Mouse (Mus musculus) embryo, embryonic 10.5 days (tissue): Measurements from ENCODE around the gene Ilf3.

Experiments
- DNase-seq: peaks from one replicate; pipeline ENCODE4 v3.0.0-alpha.2; 2015; ENCODE audit warnings: low spot score

The Ilf3 gene

DNA sequence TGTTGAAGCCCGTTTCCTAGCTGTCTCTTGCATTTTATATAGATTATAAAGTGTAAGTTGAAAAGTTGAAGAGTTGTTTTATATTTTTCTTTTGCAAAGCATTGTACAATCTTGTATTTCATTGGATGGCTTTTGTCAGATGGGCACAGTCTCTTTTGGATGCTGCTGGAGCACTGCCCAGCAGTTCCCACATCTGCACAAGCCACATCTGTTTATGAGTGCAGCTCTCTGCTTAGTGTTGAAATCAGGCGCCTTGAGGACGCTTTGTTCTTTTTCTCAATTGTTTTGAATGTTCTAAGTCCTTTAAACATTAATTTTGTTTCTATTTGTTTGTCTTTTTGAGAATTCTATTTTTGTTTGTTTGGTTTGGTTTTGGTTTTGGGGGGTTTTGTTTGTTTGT is 70.5 kb downstream of the Ilf3 start:
- DNase-seq, result no peak

DNA sequence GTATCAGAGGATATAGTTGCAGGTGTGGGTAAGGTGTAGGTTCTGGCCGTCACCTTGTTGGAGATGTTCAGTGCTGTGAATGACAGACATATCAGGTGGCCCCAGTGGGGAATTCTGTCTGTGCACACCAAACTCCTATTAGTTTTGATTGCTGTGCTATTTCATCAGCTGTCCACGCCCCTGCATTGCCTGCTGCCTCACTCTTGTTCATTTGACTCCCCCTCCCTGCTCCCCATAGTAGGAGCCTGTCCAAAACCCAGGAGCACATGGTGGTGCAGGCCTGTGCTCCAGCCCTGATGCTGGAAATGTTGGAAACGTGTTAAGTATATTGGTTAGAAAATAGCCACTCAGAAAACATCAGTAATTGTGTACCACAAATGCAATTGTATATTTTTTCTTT is 71.8 kb downstream of the Ilf3 start:
- DNase-seq, result no peak

DNA sequence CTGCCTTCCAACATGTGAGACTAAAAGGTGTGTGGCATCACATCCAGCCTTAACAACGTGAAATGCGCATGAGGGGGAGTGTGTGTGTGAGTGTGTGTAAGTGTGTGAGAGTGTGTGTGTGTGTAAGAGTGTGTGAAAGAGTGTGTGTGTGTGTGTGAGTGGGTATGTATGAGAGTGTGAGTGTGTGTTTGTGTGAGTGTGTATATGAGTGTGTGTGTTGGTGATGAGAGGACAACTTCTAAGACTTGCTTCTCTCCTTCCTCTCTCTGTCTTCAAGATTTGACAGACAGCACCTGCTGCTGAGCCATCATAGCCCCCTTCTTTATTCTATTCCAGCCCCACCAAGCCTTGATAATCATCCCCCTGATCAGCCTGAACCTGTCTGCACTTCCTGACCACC is 72.2 kb downstream of the Ilf3 start:
- no peak for DNase-seq

DNA sequence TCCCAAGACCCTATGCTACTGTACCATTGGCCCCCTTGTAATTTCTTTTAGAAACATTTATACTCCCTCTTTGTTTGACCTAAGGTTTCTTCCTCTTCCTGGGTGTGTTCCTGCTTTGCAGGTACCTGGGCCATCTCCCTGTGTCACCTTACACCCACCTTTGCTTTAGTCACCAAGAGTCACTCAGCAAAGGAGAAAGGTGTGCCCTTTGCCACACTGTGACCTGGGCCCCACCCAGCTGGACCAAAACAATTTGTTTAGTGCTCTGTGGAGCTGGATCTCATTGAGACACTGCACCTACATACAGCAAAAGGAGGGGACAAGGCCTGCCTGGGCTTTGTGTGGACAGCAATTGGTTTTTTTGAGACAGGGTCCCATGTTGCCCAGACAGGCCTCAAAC is 72.7 kb downstream of the Ilf3 start:
- no peak for DNase-seq

DNA sequence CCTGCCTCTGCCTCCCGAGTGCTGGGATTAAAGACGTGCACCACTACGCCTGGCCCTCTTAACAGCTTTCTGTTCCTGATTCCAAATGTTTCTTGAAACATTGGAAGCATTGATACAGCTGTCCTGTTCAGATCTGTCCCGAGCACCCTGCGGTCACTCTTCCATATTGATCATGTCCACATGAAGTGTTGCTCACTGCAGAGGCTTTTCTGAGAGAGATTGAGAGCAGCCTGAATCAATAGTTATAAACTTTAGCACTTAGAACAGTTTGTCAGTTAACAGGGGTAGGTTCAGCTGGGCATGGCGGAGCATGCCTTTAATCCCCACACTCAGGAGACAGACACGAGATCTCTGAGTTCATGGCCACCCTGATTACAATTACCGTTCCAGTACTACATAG is 76.2 kb downstream of the Ilf3 start:
- DNase-seq, result no peak

DNA sequence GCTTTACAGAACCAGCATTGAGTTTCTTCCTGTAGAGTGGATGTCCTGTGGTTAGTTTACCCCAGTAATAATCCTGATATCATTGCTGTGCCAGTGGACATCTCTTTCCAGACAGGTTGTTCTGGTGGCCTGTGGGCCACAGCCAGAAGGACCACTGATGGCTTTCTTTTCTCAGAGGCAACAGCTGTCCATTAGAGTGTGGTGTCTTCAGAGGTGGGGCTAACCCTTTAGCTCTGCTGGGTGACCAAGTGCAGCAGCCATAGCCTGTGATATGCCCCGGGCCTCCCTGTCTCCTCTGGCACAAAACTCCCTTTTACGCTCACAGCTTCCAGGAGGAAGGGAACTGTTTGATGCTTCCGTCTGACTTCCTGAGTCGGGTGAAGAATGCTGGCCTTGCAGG is 76.9 kb downstream of the Ilf3 start:
- no peak for DNase-seq

DNA sequence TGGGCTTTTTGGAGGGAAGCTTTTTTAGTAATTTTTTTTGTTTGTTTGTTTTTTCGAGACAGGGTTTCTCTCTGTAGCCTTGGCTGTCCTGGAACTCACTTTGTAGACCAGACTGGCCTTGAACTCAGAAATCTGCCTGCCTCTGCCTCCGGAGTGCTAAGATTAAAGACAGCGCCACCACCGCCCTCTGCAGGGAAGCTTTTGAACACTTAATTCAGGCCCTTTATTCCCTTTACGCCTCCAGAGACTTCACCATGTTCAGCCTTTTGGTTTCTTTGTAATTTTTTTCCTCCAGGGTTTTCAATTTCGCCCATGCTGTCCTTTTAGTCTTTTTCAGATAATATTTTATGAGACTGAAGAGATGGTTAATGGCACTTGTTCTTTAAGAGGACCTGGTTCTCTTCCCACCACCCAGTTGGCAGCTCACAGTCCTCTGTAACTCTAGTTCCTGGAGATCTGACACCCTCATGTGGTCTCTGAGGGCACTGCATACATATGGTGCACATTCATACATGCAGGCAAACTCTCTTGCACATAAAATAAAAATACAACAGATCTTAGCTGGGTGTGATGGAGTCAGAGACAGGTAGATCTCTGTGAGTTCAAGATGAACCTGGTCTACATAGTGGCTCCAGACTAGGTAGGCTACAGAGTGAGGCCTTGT is 77.5 kb downstream of the Ilf3 start:
- no peak for DNase-seq

DNA sequence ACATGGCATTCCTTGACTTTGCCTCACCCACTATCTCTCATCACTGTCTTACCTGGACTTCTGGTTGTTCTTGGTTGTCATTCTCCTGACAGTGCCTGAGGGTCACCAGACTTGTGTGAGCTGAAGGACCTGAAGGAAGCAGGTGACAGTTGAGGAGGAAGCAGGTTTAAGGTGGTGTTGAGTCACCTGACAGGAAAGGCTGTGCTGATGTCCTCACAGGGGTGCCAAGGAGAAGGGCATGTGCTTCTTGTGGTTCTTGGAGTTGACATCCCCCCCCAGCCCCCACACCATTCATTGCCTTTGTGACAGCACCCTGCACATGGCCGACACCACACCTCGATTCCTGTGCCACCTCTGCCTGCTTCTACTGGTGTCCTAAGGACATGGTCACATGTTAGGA is 80.1 kb downstream of the Ilf3 start:
- DNase-seq, result no peak

DNA sequence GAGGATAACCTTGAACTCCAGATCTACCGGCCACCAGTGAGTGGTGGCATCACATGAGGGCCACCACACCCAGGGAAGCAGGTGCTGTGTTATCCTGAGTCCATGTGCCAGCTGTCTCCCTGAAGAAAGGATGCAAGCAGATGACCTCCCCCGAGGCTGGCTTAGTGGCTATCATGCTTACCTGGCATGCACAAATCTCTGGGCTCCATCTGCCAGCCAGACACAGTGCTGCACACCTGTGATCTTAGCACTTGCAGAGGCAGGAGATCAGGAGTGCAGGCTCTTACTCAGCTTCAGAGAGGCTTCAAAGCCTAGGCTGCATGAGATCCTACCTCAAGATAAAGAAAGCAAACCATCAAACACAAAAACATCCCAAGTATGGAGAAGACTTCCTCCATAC is 82.0 kb downstream of the Ilf3 start:
- no peak for DNase-seq

DNA sequence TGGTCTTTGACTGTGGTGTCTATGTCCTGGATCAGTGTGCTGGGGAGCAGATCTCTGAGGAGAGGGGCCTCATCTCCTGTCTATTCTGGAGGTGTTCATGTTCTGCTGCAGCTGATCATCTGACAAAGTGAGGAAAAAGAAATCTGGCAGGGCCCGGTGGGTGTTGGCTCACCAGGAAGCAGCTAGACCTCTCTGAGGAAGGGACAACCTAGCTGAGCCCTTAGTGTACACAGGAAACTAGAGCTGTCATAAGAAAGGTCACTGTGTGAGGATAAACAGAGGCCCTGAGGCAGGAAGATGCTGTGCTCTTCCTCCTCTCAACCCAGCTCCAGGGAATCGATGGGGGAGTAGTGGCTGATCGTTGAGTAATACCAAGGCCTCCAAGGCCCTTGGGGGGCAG is 82.6 kb downstream of the Ilf3 start:
- no peak for DNase-seq

DNA sequence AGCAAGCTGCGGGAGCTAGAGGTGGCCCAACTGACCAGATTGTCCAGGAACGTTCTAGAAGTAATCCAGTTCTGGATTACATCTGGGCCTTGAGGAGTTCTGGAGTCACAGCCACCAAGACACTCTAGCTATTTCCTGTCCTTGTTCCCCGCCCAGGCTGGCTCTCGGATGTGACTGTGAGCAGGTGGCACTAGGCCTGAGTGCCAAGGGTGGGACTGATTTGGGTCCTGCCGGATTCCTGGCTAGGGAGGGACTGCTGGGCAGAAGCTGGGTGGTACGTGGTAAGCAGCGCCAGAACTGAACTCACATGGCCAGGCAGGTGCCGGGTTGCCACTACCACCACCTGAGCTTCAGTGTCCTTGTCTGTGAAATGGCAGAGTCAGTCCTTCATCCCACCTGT is 83.7 kb downstream of the Ilf3 start:
- DNase-seq, result no peak

DNA sequence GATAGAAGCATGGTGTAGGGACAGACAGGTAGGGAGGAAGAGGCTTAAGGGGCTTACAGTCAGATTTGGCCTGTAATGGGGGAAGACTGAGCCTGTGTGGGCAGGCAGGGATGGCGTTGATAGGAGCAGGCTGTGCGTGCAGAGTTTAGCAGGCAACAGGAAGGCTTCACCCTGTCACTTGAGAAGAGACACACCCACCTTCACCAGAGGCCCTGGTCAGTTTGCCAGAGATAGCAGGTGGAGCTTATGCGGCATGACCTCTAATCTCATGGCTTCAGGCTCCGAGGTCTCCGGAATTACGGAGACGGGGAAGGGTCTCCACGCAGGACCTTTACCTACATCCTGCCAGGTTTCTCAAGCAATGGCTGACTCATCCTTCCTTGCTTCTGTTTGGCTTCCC is 84.2 kb downstream of the Ilf3 start:
- no peak for DNase-seq

DNA sequence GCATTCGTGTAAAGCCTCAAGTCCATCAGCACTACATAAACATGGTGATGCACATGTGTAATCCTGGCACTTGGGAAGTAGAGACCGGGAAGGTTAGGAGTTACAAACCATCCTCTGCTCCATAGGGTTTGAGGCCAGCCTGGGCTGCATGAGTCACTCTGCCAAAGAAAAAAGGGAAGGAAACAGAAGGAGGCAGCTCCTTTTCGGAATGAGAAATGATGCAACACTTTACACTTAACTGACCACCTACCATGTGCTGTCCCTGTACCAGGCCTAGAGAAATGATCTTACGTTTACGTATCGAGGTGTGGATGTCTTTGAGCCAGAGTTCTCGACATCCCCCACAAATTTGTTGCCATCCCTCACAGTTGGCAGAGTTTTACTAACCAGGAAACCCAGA is 85.3 kb downstream of the Ilf3 start:
- no peak for DNase-seq

DNA sequence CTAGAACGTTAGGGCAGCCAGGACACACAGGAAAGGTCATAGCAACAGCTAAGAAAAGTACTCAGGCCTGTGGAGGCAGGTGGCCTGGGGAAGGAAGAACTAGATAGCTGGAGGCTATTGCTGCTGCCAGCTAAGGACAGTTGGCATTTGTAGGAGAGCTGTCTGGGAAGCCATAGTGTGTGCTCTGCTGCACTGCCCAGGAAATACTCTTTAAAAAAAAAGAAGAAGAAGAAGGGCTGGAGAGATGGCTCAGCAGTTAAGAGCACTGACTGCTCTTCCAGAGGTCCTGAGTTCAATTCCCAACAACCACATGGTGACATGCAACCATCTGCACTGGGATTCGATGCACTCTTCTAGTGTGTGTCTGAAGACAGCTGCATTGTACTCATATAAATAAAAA is 85.8 kb downstream of the Ilf3 start:
- DNase-seq, result no peak

DNA sequence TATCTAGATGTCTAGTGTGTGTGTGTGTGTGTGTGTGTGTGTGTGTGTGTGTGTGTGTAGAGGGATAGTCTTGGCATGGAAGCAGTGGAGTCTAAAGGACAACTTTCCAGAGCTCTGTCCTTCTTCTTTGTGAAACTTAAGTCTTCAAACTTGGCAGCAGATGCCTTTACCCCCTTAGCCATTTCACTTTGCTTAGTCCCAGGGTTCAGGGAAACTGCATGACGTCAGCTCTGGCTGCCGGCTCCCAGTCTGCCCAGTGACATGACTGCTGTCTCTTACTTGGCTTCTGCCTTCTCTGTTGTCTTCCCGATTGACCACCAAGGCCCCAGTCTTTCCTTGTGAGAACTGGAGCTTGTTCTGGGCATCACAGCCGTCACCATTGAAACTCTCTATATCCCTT is 86.9 kb downstream of the Ilf3 start:
- DNase-seq, result no peak
